Mouse (Mus musculus) embryonic facial prominence, embryonic 12.5 days (tissue): ENCODE measurements around the gene Ptpro. TPM values are rescaled to one million over a fixed set of nuclear protein-coding genes. Genes with fewer than 3 reads are reported as not detected.

ENCODE experiments used
- ATAC-seq: fragments of 200-750 bp; cut with Nextera tagmentation; 2 replicates; pipeline ENCODE4 v1.8.0; 2017; ENCODE audit not compliant: insufficient number of reproducible peaks, insufficient read depth, low FRiP score, low TSS enrichment
- H3K27ac ChIP-seq: fragments of 300-500 bp; sonication (generic); 2 replicates; pipeline ENCODE4 v1.5.1; 2016; ENCODE audit warnings: mild to moderate bottlenecking
- H3K27me3 ChIP-seq: fragments of 300-500 bp; sonication (generic); 2 replicates; pipeline ENCODE4 v1.6.1; 2016; ENCODE audit warnings: mild to moderate bottlenecking, moderate library complexity
- H3K36me3 ChIP-seq: fragments of 300-500 bp; sonication (generic); 2 replicates; pipeline ENCODE4 v1.6.1; 2016; ENCODE audit warnings: mild to moderate bottlenecking
- H3K4me1 ChIP-seq: fragments of 300-500 bp; sonication (generic); 2 replicates; pipeline ENCODE4 v1.6.1; 2016
- H3K4me2 ChIP-seq: fragments of 300-500 bp; sonication (generic); replicated peaks from 2 replicates; pipeline ENCODE4 v1.6.1; 2016; ENCODE audit warnings: mild to moderate bottlenecking, moderate library complexity
- H3K4me3 ChIP-seq: fragments of 300-500 bp; sonication (generic); 2 replicates; pipeline ENCODE4 v1.5.1; 2016; ENCODE audit warnings: mild to moderate bottlenecking
- H3K9ac ChIP-seq: fragments of 300-500 bp; sonication (generic); 2 replicates; pipeline ENCODE4 v1.6.1; 2016; ENCODE audit warnings: mild to moderate bottlenecking, moderate library complexity
- H3K9me3 ChIP-seq: fragments of 300-500 bp; sonication (generic); 2 replicates; pipeline ENCODE4 v1.6.1; 2016; ENCODE audit warnings: mild to moderate bottlenecking, moderate library complexity
- WGBS: fragments of 180-500 bp; shearing (Covaris S2); methylation state at CpG from one replicate; pipeline ENCODE4 v1.1.7; 2016; 5-methylcytosine and 5-hydroxymethylcytosine counted together
- polyA plus RNA-seq: library from polyadenylated mRNA; unstranded; fragments of >200 nt; fragmentation: Nextera tagmentation; extraction: Ambion mirVana; gene quantifications from 2 replicates; pipeline ENCODE4 v1.2.1, GENCODE M21; 2016

Gene Ptpro
- polyA plus RNA-seq, 1 experiment from 2014 or later = 3.7 TPM

DNA sequence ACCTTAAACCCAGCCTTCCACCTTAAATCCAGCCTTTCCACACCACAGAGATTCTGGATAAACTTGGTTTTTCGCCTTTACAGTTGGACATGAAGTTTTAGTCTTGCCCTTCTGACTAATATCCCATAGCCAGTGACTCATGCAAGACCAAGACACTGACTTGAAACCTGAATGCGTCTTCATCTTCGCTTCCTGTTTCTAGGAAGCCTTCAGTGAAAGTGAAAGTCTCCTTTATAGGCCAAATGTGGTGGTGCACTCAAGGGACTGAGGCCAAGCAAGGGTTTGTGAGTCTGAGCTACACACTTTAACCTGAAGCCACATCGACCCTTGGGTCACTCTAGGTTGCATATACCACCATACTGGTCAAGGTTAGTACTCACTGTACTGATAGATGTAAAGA, 50.4 kb downstream of the Ptpro start:
- H3K9ac ChIP-seq = no peak overlapping the region
- H3K9me3 ChIP-seq = no peaks in the 10 kb centered on the region
- H3K4me1 ChIP-seq = no peaks in the 10 kb centered on the region
- H3K4me2 ChIP-seq = no peak overlapping the region
- no peaks in the 10 kb centered on the region for H3K36me3 ChIP-seq
- no peak for ATAC-seq
- no peak overlapping the region for H3K4me3 ChIP-seq
- no peak overlapping the region for H3K27ac ChIP-seq
- H3K27me3 ChIP-seq = no peaks in the 10 kb centered on the region
- WGBS = 83% methylated on average over 4 of the region's 4 CpGs

- Histone ChIP-seq H3K4me3 (no peak overlapping the region), H3K4me1 (no peaks in the 10 kb centered on the region), H3K27me3 (no peaks in the 10 kb centered on the region), H3K9ac (no peak overlapping the region), H3K9me3 (no peaks in the 10 kb centered on the region), H3K4me2 (no peak overlapping the region), H3K27ac (no peak overlapping the region), H3K36me3 (no peaks in the 10 kb centered on the region)
- 94% methylated on average over 2 of the region's 2 CpGs for WGBS
- ATAC-seq = no peak
These were observed 51.7 kb downstream of the Ptpro start for GRCm38 (mm10) chr6:137303824-137304223.

- ATAC-seq = no peak
- H3K9ac ChIP-seq = no peak overlapping the region
- no peaks in the 10 kb centered on the region for H3K9me3 ChIP-seq
- H3K27ac ChIP-seq = no peak overlapping the region
- H3K4me2 ChIP-seq = no peak overlapping the region
- no peaks in the 10 kb centered on the region for H3K4me1 ChIP-seq
- no peaks in the 10 kb centered on the region for H3K36me3 ChIP-seq
- H3K4me3 ChIP-seq = no peak overlapping the region
- 62% methylated on average over 4 of the region's 4 CpGs for WGBS
- H3K27me3 ChIP-seq = no peaks in the 10 kb centered on the region
These were observed 63.1 kb downstream of the Ptpro start for GRCm38 (mm10) chr6:137315265-137315664.

- no peaks in the 10 kb centered on the region for H3K27me3 ChIP-seq
- H3K4me3 ChIP-seq = no peak overlapping the region
- WGBS = 87% methylated on average over 6 of the region's 6 CpGs
- no peak overlapping the region for H3K9ac ChIP-seq
- no peak for ATAC-seq
- no peak overlapping the region for H3K27ac ChIP-seq
- no peaks in the 10 kb centered on the region for H3K9me3 ChIP-seq
- H3K36me3 ChIP-seq = no peaks in the 10 kb centered on the region
- H3K4me2 ChIP-seq = no peak overlapping the region
- H3K4me1 ChIP-seq = no peaks in the 10 kb centered on the region
These were observed 64.2 kb downstream of the Ptpro start for GRCm38 (mm10) chr6:137316358-137316757.

- ATAC-seq = no peak
These were observed 65.4 kb downstream of the Ptpro start for GRCm38 (mm10) chr6:137317509-137317908.

DNA sequence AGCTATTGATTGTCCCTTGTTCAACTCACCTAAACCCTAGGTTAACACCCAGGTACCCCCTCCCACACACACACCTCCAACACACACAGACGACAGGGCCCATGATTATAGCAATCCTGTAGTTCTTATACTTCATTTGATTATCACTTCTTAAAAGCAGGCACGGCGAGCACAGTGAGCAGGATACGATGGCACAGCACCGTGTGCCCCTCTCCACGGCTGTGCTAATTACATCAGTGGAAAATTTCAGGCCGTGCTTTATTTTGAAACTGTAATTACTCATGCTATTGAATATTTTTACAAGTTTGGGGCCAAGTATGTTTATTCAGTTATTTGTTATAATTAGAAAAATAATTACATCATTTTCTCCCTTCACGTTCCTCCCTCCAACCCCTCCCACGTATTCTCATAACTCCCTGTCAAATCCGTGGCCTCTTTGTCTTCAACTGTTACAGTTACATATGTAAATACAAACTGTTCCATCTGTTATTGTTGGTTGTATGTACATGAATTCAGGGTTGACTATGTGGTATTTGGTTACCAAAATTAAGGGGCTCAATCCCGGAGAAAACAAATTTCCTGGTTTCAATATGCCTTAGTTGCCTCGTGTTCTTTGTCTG, 66.2 kb downstream of the Ptpro start:
- H3K27ac ChIP-seq = no peak overlapping the region
- H3K4me1 ChIP-seq = no peaks in the 10 kb centered on the region
- ATAC-seq = no peak
- H3K9ac ChIP-seq = no peak overlapping the region
- H3K4me2 ChIP-seq = no peak overlapping the region
- WGBS = 85% methylated on average over 12 of the region's 12 CpGs
- no peaks in the 10 kb centered on the region for H3K9me3 ChIP-seq
- H3K36me3 ChIP-seq = no peaks in the 10 kb centered on the region
- no peaks in the 10 kb centered on the region for H3K27me3 ChIP-seq
- no peak overlapping the region for H3K4me3 ChIP-seq

More at GRCm38 (mm10) chr6:137317509-137317908, 65.4 kb downstream of the Ptpro start:
- H3K27ac ChIP-seq = no peak overlapping the region
- no peak overlapping the region for H3K4me3 ChIP-seq
- H3K9ac ChIP-seq = no peak overlapping the region
- no peaks in the 10 kb centered on the region for H3K27me3 ChIP-seq
- no peaks in the 10 kb centered on the region for H3K36me3 ChIP-seq
- H3K4me2 ChIP-seq = no peak overlapping the region
- H3K9me3 ChIP-seq = no peaks in the 10 kb centered on the region
- no peaks in the 10 kb centered on the region for H3K4me1 ChIP-seq
- 81% methylated on average over 6 of the region's 6 CpGs for WGBS

DNA sequence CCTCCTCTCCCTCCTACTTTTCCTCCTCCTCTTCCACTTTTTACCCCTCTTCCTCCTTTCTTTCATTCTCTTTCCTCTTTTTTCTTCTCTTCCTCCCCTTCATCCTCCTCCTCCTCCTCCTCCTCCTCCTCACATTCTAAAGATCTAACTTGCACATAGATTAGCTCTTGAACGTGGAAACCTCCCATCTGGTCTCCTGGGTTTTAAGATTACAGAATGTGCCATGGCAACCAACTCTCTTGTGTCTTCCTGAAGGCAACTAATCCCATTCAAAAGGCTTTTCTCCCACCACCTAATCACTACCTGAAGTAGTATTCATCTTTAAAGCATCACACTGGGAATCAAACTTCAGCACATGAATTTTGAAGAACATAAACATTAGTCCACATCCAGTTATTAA, 67.5 kb downstream of the Ptpro start:
- Histone ChIP-seq H3K9me3 (no peaks in the 10 kb centered on the region), H3K4me3 (no peak overlapping the region), H3K4me2 (no peak overlapping the region), H3K27ac (no peak overlapping the region), H3K27me3 (no peaks in the 10 kb centered on the region), H3K9ac (no peak overlapping the region), H3K36me3 (no peaks in the 10 kb centered on the region), H3K4me1 (no peaks in the 10 kb centered on the region)
- WGBS = 30% methylated on average over 1 of the region's 1 CpGs
- ATAC-seq = no peak

- H3K4me3 ChIP-seq = no peak overlapping the region
- H3K4me1 ChIP-seq = no peaks in the 10 kb centered on the region
- ATAC-seq = no peak
- H3K9ac ChIP-seq = no peak overlapping the region
- no peak overlapping the region for H3K27ac ChIP-seq
- H3K9me3 ChIP-seq = no peaks in the 10 kb centered on the region
- H3K36me3 ChIP-seq = no peaks in the 10 kb centered on the region
- H3K4me2 ChIP-seq = no peak overlapping the region
- no peaks in the 10 kb centered on the region for H3K27me3 ChIP-seq
- WGBS = 84% methylated on average over 9 of the region's 9 CpGs
These were observed 75.6 kb downstream of the Ptpro start for GRCm38 (mm10) chr6:137327718-137328117.

DNA sequence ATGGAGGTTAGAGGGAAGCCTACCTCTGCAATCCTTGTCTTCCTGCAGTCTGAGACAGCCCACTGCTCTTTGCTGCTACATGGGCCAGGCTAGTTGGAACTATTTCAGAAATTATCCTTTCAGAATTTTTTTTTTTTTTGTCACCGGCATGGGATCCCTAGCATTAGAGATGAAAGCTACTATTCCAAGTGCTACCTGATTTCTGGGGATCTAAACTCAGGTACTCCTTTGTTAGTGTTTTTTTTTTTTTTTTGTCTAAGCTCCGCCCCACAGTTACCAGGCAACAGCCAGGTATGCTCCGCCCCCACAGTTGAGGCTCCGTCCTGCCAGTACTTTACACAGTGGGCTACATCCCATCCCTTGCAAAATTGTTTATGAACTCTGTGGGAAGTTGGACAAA, 76.1 kb downstream of the Ptpro start:
- Histone ChIP-seq H3K4me1 (no peaks in the 10 kb centered on the region), H3K27ac (no peak overlapping the region), H3K4me3 (no peak overlapping the region), H3K27me3 (no peaks in the 10 kb centered on the region), H3K9me3 (no peaks in the 10 kb centered on the region), H3K4me2 (no peak overlapping the region), H3K9ac (no peak overlapping the region), H3K36me3 (no peaks in the 10 kb centered on the region)
- 86% methylated on average over 4 of the region's 4 CpGs for WGBS
- ATAC-seq = no peak

- Histone ChIP-seq H3K9ac (no peak overlapping the region), H3K4me1 (no peaks in the 10 kb centered on the region), H3K9me3 (no peaks in the 10 kb centered on the region), H3K4me2 (no peak overlapping the region), H3K36me3 (no peaks in the 10 kb centered on the region), H3K27ac (no peak overlapping the region), H3K27me3 (no peaks in the 10 kb centered on the region), H3K4me3 (no peak overlapping the region)
- 60% methylated on average over 5 of the region's 5 CpGs for WGBS
- ATAC-seq = no peak
These were observed 78.7 kb downstream of the Ptpro start for GRCm38 (mm10) chr6:137330782-137331181.

DNA sequence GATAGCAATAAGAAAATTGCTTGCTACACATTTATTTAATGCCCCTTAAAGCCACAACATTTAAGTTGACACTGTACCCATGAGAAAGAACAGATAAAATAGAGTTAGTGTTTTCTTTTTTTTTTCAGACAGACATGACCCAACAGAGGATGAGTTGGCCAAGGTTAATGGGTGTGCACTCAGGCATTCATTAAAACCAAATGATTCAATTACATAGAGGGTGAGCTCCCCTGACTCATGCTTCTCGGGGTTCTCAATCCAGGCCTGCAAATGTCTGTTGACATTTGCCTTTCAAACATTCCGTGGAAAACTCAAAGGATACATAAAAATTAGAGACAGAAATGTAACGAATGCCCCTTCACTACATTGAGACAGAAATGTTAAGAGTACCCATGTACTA, 79.7 kb downstream of the Ptpro start:
- Histone ChIP-seq H3K9ac (no peak overlapping the region), H3K9me3 (no peaks in the 10 kb centered on the region), H3K4me3 (no peak overlapping the region), H3K4me2 (no peak overlapping the region), H3K27me3 (no peaks in the 10 kb centered on the region), H3K36me3 (no peaks in the 10 kb centered on the region), H3K4me1 (no peaks in the 10 kb centered on the region), H3K27ac (no peak overlapping the region)
- no peak for ATAC-seq
- WGBS = 78% methylated on average over 3 of the region's 3 CpGs

GRCm38 (mm10) chr6:137339071-137339470, 87.0 kb downstream of the Ptpro start:
- H3K4me2 ChIP-seq = no peak overlapping the region
- ATAC-seq = no peak
- no peaks in the 10 kb centered on the region for H3K27me3 ChIP-seq
- H3K9ac ChIP-seq = no peak overlapping the region
- H3K9me3 ChIP-seq = no peaks in the 10 kb centered on the region
- WGBS = 56% methylated on average over 4 of the region's 4 CpGs
- H3K4me1 ChIP-seq = no peaks in the 10 kb centered on the region
- no peaks in the 10 kb centered on the region for H3K36me3 ChIP-seq
- H3K4me3 ChIP-seq = no peak overlapping the region
- no peak overlapping the region for H3K27ac ChIP-seq
